Mouse (Mus musculus): ENCODE results near the gene Ssbp2.

The Ssbp2 gene

DNA sequence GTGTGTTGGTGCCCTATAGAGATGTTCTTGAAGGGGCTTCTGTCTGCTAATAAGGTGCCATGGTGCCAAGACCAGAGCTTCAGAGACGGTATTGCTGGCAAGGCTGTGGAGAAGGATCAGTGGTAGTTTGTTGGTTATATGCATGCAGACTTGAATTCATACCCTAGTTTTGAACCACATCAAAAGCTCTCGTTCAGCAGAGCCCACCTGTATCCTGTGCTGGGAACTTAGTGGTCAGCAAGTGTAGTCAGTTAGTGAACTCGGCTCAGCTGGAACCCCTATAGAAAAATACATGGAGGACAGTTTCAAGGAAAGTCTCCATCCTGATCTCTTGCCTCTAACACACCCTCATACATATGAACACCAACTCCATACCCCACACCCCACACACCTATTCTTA is 69.7 kb downstream of the Ssbp2 start:
- peak; percentile 45 to 61 for DNase-seq

DNA sequence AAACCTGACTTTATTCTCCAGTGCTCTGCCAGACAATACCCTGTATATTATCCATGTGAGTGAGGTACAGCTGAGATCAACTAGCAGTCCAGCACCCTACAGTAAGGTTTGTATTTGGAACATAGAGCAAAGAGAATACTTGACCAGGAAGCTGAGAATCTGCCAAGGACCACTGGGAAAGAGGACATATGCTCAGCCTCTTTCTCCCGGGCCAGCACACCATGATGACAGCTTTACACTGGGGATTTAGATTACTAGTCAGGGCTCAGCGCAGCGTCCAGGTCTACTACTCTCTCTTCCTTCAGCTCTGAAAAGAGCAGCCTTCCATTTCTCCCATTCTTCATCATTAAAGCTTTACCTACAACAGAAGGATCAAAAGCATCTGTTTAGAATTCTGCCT is 76.6 kb downstream of the Ssbp2 start:
- no peak for DNase-seq

DNA sequence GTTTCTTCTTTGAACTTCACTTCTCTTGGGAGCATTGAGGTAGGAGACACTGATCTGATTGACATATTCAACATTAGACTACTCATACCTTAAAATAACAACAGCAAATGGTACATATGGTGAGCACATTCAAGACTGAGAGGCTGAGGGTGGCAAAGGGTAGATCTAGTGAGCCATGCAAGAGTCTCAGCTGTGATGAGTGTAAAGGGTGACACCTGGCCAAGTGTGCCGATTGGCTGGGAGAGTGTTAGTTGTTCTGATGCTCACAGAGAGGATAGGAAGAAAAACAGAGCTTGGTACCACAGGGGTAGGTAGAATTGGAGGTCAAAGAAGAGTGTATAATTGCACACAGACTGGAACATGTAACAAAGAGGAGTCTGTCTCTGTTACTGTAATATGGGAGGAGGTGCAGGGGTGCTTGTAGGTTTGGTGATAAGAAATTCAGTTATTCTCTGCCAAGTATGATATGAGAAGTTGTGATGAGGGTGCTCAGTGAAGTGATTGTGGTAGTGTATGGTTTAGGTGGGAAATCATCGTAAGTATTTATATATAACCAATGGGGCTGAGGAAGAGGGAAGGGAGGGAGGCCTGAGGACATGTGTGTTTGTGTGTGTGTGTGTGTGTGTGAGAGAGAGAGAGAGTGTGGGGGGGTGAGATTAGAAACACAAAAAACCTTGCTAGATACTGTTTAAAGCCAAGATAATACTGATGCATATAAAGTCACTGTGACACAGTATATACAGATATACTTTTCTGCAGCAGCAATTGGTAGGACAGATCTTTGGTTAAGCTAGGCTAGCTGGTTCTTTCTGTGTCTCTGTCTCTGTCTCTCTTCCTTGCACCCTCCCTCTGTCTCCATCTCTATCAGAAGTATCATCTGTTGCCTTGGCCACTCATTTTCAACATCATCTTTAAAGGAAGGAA is 80.3 kb downstream of the Ssbp2 start:
- DNase-seq: peak in 1 of 2 experiments; percentile 55

DNA sequence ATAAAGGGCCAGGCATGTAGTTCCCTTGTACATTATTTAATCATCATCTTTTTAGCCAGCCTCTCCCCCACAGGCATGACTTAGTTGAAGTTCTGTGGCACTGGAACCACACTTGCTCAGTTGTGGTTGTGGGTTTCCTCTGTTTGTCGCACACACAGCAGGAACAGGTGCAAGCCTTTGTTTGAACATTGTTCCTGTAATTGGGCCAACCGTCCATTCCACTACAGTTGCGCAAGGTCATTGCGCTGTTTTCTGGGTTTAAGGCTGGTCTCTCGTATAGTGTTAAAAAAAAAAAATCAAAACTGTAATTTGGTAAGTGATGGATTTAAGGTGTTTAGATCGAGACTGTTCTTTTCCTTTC is 81.0 kb downstream of the Ssbp2 start:
- peak; percentile 78 to 83 for DNase-seq

DNA sequence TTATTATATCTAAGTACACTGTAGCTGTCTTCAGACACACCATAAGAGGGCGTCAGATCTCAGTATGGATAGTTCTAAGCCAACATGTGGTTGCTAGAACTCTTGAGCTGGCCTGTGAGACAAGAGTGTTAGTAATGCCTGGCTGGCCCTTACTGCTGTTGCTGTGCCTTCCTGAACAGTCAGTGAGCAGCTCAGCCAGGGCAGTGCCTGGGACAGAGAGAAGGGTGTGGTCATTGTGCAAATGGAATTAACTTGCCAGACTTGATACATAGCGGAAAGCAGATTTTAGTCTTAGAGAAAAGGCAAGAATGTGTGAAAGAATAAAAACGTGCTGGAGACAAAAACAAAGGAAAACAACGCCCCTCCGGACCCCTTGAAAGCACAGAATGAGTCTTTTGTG is 83.5 kb downstream of the Ssbp2 start:
- no peak for DNase-seq

DNA sequence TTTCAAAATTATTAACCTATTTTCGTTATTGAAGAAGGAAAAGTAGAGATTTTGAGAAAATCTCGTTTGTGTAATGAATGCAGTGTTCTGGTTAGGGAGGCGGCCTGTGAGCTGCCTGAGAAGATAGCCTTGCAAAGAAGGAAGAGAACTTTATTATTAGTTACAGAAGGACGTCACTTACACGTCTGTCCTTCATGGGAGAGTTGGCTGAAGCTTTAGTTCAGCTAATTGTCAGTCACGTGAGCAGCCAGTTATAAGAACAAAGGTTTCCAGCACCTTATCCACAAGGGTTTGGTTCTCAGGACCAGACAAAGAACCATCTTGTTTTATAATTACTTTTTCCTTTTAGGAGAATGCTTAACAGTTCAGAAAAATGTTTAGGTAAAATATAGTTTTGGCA is 104.0 kb downstream of the Ssbp2 start:
- no peak for DNase-seq

DNA sequence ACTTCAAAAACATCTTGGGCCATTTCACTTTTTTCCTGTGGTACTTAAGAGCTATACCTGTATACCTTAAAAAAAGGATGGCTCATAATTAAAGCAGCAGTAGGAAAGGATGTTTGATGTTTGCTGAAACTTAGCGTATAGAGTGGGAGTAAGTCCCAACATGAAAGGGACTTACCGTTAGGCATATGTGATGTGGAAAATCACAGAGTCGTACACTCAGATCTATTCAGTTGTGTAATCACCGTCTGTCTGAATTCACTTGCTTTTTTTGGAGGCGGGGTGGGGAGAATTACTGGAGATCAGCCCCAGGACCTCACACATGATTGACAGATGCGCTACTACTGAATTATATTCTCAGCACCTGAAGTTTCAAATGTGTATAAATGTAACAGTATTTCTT is 104.7 kb downstream of the Ssbp2 start:
- no peak for DNase-seq

DNA sequence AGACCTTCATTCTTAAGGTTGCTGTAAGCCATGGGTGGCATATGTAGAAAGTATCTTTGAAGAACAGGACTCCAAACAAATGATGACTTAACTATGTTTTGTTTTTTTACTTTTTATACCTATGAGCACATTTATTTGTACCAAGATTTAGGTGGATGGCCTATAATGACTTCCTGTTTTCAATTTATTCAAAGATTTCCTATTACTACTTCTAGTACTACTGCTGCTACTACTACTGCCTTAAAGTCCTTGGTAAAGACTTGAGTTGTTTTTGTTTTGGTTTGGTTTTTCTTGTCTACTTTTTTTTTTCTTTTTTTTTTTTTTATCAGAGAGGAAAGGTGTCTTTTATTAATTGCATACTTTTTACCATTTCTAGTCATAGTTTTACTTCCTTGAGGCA is 121.4 kb downstream of the Ssbp2 start:
- DNase-seq: no peak

DNA sequence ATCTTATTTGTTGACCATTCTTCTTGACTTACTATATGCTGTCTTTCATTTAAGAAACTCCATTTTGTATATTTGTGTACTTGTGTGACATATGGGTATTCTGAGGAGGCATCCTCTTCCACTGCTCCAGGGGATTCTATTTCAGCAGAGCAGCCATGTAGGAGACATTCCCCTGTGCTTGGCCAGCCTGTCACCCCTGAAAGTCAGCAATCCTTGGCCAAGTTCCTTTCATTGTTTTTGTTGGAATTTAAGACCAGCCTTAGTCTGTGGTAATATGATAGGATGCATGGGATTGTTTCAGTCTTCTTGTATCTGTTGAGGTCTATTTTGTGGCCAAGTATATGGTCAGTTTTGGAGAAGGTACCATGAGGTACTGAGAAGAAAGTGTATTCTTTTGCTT is 122.1 kb downstream of the Ssbp2 start:
- DNase-seq: no peak

DNA sequence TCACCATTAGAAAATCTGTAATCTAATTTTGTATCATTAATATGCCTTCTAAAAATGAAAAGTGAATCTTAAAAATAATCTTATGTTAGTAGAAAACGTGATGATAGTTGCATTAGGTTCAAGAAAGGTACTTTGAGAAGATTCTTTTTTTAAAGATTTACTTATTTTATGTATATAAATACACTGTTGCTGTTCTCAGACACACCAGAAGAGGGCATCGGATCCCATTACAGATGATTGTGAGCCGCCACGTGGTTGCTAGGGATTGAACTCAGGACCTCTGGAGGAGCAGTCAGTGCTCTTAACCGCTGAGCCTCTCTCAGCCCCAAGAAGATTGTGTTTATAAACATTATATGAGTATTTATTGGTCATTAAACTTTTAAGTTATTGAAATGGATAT is 126.3 kb downstream of the Ssbp2 start:
- no peak for DNase-seq

DNA sequence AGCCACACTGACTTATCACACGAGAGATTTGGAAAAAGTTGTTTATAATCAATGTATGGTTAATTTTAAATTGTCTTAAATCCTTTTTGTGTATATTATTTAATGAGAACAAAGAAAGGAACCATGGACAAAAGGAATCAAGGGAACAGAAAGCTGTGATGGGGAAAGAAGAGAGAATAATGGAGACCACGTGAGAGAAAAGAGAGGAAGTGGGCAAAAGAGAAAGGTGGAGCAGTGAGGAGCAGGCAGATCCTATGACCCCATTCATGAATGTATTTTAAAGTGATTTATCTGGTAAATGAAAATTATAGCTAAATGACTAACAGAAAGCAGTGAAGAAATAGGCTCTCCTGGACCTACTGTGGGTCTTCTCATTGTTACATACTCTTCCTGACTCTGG is 128.4 kb downstream of the Ssbp2 start:
- no peak for DNase-seq

DNA sequence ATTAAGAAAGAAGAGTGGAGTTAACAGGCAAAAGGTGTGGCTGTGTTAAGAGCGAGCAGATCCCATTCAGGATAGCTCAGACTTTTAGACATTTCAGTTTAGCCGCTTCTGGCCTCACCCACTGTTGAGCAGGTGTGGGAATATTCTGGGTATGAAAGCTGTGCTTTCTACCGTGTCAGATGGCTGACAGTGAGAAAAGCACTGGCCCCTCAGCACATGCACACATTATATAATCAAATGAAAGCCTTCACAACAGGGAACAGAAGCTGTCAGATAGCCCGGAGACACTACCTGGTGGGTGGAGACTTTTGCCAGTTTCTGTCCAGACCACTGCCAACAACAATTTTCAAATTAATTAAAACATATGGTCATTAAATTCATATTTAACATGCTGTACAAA is 131.8 kb downstream of the Ssbp2 start:
- no peak for DNase-seq

DNA sequence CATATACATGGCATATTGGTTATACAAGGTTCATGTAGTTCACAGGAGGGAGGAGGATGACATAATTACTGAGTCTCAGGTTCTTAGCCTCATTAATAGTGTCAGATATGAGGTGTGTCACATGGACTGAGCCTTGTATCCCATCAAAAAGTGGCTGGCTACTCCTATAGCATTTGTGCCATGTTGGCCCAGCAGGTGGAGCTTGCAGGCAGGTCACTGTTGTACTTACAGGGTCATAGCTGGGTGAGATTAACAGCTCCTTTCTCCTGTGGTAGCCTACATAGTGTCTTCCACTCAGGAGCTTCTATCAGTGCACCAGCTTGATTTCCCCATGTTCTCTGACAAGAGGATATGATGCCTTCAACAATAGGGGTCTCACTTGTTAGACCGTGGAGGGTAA is 135.2 kb downstream of the Ssbp2 start:
- no peak for DNase-seq

DNA sequence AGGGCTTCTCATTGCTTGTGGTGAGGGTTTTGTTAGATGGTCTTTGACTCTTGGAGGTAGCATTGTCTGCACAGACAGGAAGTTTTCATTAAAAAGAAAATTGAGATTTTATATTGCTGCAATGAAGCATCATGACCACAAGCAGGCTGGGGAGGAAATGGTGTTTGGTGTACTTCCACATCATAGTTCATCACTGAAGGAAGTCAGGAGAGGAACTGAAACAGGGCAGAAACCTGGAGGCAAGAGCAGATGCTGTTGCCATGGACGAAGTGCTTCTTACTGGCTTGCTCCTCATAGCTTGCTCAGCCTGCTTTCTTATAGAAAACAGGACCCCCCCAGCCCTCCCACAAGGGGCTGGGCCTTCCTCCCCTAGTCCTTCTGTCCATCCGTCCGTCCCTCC is 139.5 kb downstream of the Ssbp2 start:
- DNase-seq: no peak

DNA sequence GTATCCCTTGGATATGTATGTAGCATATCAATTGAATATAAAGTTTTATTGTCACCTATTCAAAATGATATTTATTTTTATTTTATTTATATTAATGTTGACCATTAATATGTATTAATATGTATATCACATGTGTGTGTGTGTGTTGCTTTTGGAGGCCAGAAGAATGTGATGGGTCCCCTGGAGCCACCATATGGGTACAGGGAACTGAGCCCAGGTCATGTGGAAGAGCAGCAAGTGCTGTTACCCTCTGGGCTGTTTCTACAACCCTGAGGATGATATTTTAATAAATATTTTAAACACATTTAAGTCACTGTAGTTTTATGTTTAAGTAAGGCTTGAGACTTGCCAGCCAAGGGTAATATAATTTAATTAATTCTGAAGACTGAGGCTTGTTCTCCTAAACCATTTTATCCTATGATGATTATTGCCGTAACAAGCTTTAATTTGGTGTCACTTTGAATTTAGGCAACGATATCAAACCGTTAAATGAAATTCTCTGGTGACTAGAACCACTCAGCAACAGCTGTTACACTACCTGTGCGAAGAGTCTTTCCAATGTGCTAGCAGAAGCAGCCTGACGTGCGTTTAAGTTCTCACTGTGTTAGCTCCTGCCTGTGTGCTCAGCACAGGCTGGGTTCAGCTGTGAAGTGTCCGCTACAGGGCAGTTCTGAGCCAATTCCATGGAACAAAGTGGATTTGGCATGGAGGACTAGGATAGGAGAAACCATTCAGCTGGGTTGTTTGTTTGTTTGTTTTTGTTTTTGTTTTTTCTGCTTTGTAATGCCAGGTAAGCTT is 145.2 kb downstream of the Ssbp2 start:
- no peak for DNase-seq

DNA sequence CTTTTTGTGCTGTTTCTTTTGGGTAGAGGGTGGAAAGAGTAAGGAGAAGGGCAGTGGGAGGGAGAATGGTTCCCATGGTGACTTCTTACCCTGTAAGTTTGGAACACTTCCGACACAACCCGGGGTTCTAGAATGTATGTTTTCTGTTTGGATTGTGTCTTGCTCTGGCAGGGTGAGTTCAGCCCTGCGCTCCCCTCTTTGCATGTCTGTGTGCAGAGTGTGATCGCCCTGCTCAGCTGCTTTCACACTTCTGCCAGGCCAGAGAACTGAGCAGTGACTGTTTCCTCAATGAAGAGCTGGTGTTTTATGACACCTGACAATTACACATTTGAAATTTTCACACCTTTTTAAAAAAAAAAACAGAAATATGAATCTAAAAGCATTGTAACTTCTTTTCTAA is 150.5 kb downstream of the Ssbp2 start:
- no peak for DNase-seq

DNA sequence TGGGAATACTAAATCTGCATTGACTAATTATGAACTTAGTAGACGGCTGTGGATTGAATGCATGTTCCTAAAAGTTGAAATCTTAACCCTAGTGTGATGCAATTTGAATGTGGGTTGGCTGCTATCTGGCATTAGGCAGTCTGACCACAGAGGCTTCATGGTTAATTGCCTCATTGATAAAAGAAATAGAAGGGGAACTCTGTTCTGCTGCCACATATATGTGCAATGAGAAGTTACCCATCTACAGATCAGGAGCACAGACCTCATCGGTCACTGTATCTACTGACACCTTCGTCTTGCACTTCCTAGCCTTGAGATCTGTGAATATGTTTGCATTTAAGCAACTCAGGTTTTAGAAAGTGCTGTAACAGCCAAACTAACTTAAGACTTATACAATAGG is 151.8 kb downstream of the Ssbp2 start:
- DNase-seq: no peak

DNA sequence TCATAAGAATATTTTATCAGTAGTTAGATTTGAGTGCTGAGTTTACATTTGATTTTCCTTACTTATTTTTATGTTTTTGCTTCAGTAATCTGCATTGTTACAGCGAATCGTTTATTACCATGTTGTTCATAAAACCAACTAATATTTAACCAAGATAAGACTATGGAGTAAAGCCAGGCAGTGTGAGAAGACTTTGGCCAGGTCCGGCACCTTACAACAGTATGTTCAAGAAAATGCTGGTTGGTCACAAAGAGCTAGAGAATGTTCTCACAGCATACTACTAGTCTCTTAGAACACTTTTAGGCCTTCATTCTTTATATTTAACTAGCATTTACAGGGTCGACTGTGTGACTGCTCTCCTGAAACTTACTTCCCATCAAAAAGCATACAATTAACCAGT is 152.5 kb downstream of the Ssbp2 start:
- no peak for DNase-seq

DNA sequence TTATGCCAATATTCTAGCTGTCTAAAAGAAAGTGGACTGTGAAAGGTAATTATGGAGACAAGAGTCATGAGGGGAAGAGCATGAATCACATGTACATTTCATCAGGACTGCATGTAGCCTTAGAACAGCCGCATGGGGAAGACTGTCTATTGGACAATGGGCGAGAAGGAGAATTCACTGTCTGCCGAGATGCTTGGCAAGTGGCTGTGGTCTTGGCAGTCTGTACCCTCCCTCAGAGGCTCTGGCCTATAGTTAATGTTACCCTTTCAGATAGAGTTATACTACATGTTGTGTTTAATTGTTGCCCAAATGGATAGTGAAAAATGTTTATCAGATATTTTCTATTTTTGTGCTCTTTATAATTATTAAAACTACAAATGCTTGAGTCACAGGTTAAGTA is 156.0 kb downstream of the Ssbp2 start:
- no peak for DNase-seq

DNA sequence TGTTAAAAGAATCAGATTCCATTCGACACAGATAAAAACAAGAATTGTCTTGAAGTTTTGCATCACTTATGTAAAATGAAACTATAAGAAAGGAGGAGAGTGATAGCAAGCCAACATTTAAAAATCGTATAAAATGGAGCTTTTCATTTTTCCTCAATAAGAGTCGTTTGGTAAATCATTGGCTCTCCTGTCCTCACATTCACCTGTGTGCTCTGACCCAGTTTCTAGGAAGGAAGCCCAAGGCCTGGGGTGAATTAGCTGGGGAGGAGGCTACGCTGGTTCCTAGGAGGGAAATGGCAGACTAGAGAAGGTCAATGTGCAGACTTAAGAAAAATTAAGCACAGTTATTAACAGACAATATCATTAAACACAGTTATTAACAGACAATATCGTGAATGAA is 156.8 kb downstream of the Ssbp2 start:
- no peak for DNase-seq

DNA sequence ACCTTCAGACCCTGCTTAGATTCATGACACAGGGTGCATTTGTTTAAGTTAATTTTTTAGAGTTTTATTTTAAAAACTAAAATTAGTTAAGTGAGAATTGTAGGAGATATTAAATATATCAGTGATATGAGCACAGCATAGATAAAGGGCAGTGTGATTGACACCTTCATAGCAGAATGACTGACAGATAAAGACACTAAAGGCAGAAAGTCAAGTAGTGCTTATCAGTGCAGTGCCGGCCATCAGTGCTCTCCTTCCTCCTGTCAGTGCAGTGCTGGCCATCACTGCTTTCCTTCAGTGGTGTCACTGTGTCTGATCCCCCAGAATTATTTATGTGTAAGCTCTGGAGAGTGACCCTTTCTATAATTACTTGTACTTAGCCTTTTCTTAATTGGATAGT is 159.3 kb downstream of the Ssbp2 start:
- DNase-seq: no peak

DNA sequence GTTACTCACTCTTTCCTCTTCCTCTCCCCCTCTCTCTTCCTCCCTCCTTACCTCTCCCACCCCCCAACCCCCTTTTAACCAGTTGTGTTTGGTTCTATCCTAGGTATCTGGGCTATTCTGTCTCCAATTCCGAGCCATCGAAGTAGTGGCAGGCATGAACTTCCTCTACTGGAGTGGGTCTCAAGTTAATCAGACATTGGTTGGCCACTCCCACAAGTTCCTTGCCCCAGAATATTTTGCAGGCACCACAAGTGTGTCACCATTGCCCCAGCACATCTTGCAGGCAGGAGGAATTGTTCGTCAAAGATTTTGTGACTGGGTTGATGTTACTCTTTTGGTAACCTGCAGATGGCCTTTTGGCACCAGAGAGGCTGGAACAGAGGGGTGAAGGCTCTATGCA is 160.5 kb downstream of the Ssbp2 start:
- DNase-seq: no peak

DNA sequence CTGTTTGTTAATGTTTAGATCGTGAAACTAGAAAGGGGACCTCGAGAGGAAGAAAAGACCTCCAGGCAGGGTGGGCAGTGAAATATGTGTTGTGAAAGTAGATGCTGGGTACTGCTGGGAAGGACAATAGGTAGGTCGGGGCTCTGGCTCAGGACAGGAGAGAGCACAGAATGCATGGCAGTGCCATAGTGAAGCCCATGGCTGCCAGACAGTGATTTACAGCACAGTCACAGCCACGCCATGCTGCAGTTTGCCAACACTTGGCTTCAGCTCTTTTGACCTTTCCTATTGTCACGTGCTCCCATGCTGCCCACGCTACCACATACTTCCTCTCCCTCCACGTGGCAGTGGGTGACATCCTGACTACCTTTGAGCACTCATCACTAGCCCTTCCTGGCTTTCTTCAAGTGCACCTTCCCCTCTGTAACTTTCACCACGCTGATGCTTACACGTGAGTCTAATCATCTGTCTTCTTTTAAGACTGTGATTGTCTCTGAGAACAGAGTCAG is 171.3 kb downstream of the Ssbp2 start:
- DNase-seq: no peak

DNA sequence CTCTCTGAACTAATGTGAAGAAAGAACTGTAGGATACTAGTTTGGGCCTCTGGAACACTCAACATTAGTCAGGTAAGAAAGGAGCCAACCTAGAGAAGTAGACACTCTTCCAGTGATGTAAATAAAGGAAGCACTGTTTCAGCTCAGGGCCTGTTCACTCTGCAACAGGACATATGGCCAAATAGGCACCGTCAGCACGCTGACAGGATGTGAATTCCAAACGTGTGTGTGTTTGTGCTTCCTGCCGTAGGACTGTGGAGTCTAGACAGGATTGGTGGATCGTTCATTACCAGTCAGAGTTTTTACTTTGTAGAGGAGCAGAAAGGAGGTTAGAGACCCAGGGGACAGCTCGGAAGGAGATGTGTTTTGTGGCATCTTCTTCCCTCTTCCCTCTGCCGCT is 174.0 kb downstream of the Ssbp2 start:
- no peak for DNase-seq

All from thymus, postnatal 36 days (tissue).